Comparison of ENCODE assay signal across 32 mouse cellular contexts in genomic region chr16:34933173-34933572, GRCm38 (mm10).
DNase-seq lines count a peak whose midpoint lies in the region; ATAC-seq and TF ChIP-seq lines count a peak whose summit lies in the region.
"Had no signal": no experiment of that assay in that cellular context is flagged by ENCODE, and none has a peak within 500 bp of the region (broad histone marks: within the 10 kb centered on the region; RNA-seq: fewer than 3 reads in every experiment).

No protein-coding gene starts in this region.

- H3K4me1 ChIP-seq in intestine, postnatal 0 days (replicated peaks; ENCODE audit: control insufficient read depth, insufficient read depth, low read length), result peaks cover 45% of the 10 kb centered on the region
- peaks cover 26% of the 10 kb centered on the region for H3K4me1 ChIP-seq in liver, embryonic 15.5 days (replicated peaks)
- H3K4me1 ChIP-seq in heart, embryonic 12.5 days (replicated peaks), result peaks cover 65% of the 10 kb centered on the region
- no peaks in the 10 kb centered on the region for H3K4me1 ChIP-seq in hindbrain, embryonic 16.5 days (ENCODE audit: control insufficient read depth, insufficient read depth, low read depth, low read length)

- no peak for DNase-seq in gastrocnemius, adult 2 months
- DNase-seq in gastrocnemius, postnatal 10 days, result no peak
- no peak for DNase-seq in urinary bladder, adult 18-20 months (ENCODE audit: low spot score in 2 of 2)
- DNase-seq: adrenal gland, adult 2 months; adrenal gland, postnatal 36 days; cerebellum, adult 9-10 months; cerebellum, postnatal 36 days; embryo, embryonic 11 days; forebrain, postnatal 0 days; gastrocnemius, postnatal 14 days; kidney, adult 2 months; kidney, postnatal 36 days; left cerebral cortex, postnatal 4 days; lung, embryonic 14.5 days; lung, postnatal 36 days; retina, postnatal 1 day; right cerebral cortex, postnatal 14 days; thymus, postnatal 14 days had no signal

- intact Hi-C loops in gastrocnemius, adult 2 months (cut with DNase I), result no loop called here

- no peaks in the 10 kb centered on the region for H3K27me3 ChIP-seq in intestine, postnatal 0 days (replicated peaks; ENCODE audit: control insufficient read depth, insufficient read depth, low read length)
- no peaks in the 10 kb centered on the region; the same call in 1 of the 2 replicates for H3K27me3 ChIP-seq in liver, embryonic 15.5 days
- peaks cover 67% of the 10 kb centered on the region for H3K27me3 ChIP-seq in heart, embryonic 12.5 days (replicated peaks)
- no peaks in the 10 kb centered on the region for H3K27me3 ChIP-seq in hindbrain, embryonic 16.5 days (replicated peaks; ENCODE audit: control insufficient read depth, insufficient read depth, low read length)
- H3K27me3 ChIP-seq: embryonic facial prominence, embryonic 13.5 days; hindbrain, embryonic 12.5 days; megakaryocyte, embryonic 14.5 days; midbrain, embryonic 13.5 days had no signal

- peak overlapping the region; percentile 30; the same call in 1 of the 2 replicates for H3K4me2 ChIP-seq in intestine, postnatal 0 days (replicated peaks; ENCODE audit: low read depth)
- no peak overlapping the region for H3K4me2 ChIP-seq in liver, embryonic 15.5 days
- no peak overlapping the region for H3K4me2 ChIP-seq in heart, embryonic 12.5 days
- H3K4me2 ChIP-seq in hindbrain, embryonic 16.5 days (ENCODE audit: low read length), result no peak overlapping the region
- H3K4me2 ChIP-seq: embryonic facial prominence, embryonic 13.5 days; heart, embryonic 15.5 days; hindbrain, embryonic 12.5 days; lung, embryonic 14.5 days; midbrain, embryonic 13.5 days had no signal

- H3K9ac ChIP-seq in intestine, postnatal 0 days (ENCODE audit: low read depth, low read length), result no peak overlapping the region
- H3K9ac ChIP-seq in liver, embryonic 15.5 days, result no peak overlapping the region
- H3K9ac ChIP-seq in heart, embryonic 12.5 days, result no peak overlapping the region
- no peak overlapping the region for H3K9ac ChIP-seq in hindbrain, embryonic 16.5 days (ENCODE audit: low read depth, low read length)
- H3K9ac ChIP-seq: embryonic facial prominence, embryonic 13.5 days; forebrain, postnatal 0 days; heart, embryonic 15.5 days; hindbrain, embryonic 12.5 days; lung, embryonic 14.5 days; midbrain, embryonic 13.5 days had no signal

- 33% methylated on average over 4 of the region's 4 CpGs for WGBS in intestine, postnatal 0 days
- 19% methylated on average over 4 of the region's 4 CpGs for WGBS in liver, embryonic 15.5 days (ENCODE audit: insufficient replicate concordance)
- WGBS in heart, embryonic 12.5 days, result 18% methylated on average over 4 of the region's 4 CpGs
- WGBS in hindbrain, embryonic 16.5 days, result 89% methylated on average over 4 of the region's 4 CpGs

- H3K4me3 ChIP-seq in gastrocnemius, adult 2 months, result no peak overlapping the region
- no peak overlapping the region for H3K4me3 ChIP-seq in intestine, postnatal 0 days (ENCODE audit: low read depth, low read length)
- H3K4me3 ChIP-seq in liver, embryonic 15.5 days (replicated peaks), result no peak overlapping the region
- H3K4me3 ChIP-seq in heart, embryonic 12.5 days, result no peak overlapping the region
- H3K4me3 ChIP-seq in hindbrain, embryonic 16.5 days (ENCODE audit: low read length), result no peak overlapping the region
- H3K4me3 ChIP-seq: embryonic facial prominence, embryonic 13.5 days; forebrain, embryonic 10.5 days; heart, embryonic 15.5 days; hindbrain, embryonic 12.5 days; layer of hippocampus, adult 2 months; left cerebral cortex, adult 2 months; midbrain, embryonic 13.5 days had no signal

- peak; percentile 49 for ATAC-seq in intestine, postnatal 0 days
- ATAC-seq in liver, embryonic 15.5 days (ENCODE audit: insufficient read depth), result peak; percentile 47; the same call in 1 of the 2 replicates
- ATAC-seq in heart, embryonic 12.5 days (ENCODE audit: insufficient number of reproducible peaks, low FRiP score), result no peak
- ATAC-seq in hindbrain, embryonic 16.5 days, result no peak
- no peak for ATAC-seq in monocyte, adult 5-6 weeks (replicated peaks; ENCODE audit: insufficient number of reproducible peaks, low FRiP score, low TSS enrichment, poor library complexity, severe bottlenecking)
- ATAC-seq: activated CD4-positive, CD25-positive, alpha-beta regulatory T cell, adult 4 months; forebrain, postnatal 0 days; midbrain, embryonic 13.5 days had no signal

- TF ChIP-seq CTCF in gastrocnemius, adult 2 months (IDR thresholded peaks at IDR 0.05), result no peak
- peak; percentile 39; the same call in 1 of the 2 replicates for TF ChIP-seq CTCF in intestine, postnatal 0 days (IDR thresholded peaks at IDR 0.05; ENCODE audit: low read depth)

- H3K9me3 ChIP-seq in intestine, postnatal 0 days (ENCODE audit: control insufficient read depth), result no peaks in the 10 kb centered on the region
- no peaks in the 10 kb centered on the region for H3K9me3 ChIP-seq in liver, embryonic 15.5 days (replicated peaks)
- no peaks in the 10 kb centered on the region for H3K9me3 ChIP-seq in heart, embryonic 12.5 days (replicated peaks)
- H3K9me3 ChIP-seq in hindbrain, embryonic 16.5 days (ENCODE audit: control insufficient read depth, low read length), result no peaks in the 10 kb centered on the region
- H3K9me3 ChIP-seq: embryonic facial prominence, embryonic 13.5 days; forebrain, embryonic 10.5 days; heart, embryonic 15.5 days; hindbrain, embryonic 12.5 days; midbrain, embryonic 13.5 days had no signal

- peaks cover 8% of the 10 kb centered on the region; the same call in 1 of the 2 replicates for H3K36me3 ChIP-seq in intestine, postnatal 0 days (ENCODE audit: control insufficient read depth, insufficient read depth)
- H3K36me3 ChIP-seq in liver, embryonic 15.5 days (replicated peaks), result no peaks in the 10 kb centered on the region
- no peaks in the 10 kb centered on the region for H3K36me3 ChIP-seq in heart, embryonic 12.5 days
- no peaks in the 10 kb centered on the region for H3K36me3 ChIP-seq in hindbrain, embryonic 16.5 days (ENCODE audit: control insufficient read depth, insufficient read depth, low read length)
- H3K36me3 ChIP-seq: embryonic facial prominence, embryonic 13.5 days; forebrain, embryonic 10.5 days; heart, embryonic 15.5 days; hindbrain, embryonic 12.5 days; midbrain, embryonic 13.5 days had no signal

- H3K27ac ChIP-seq in gastrocnemius, adult 2 months, result 0 out of 2 replicates have a peak overlapping the region, but pooled peaks have one; percentile 8
- H3K27ac ChIP-seq in intestine, postnatal 0 days (ENCODE audit: low read depth, low read length), result peak overlapping the region; percentile 31; the same call in 1 of the 2 replicates
- H3K27ac ChIP-seq in liver, embryonic 15.5 days (replicated peaks), result no peak overlapping the region
- no peak overlapping the region for H3K27ac ChIP-seq in heart, embryonic 12.5 days (ENCODE audit: poor library complexity, severe bottlenecking)
- H3K27ac ChIP-seq in hindbrain, embryonic 16.5 days (ENCODE audit: low read depth, low read length), result no peak overlapping the region
- H3K27ac ChIP-seq: embryonic facial prominence, embryonic 13.5 days; heart, embryonic 15.5 days; hindbrain, embryonic 12.5 days; layer of hippocampus, adult 2 months; left cerebral cortex, adult 2 months; midbrain, embryonic 13.5 days had no signal

Comparison
In these comparisons a context has a peak if more than half of its experiments do, and no peak if none do; other contexts are left out.
1. H3K27ac ChIP-seq: peak in gastrocnemius, adult 2 months (single experiment) and intestine, postnatal 0 days (single experiment); none in liver, embryonic 15.5 days (single experiment), heart, embryonic 12.5 days (single experiment) and hindbrain, embryonic 16.5 days (single experiment).
2. ATAC-seq: peak in intestine, postnatal 0 days (single experiment) and liver, embryonic 15.5 days (single experiment); none in heart, embryonic 12.5 days (single experiment), hindbrain, embryonic 16.5 days (single experiment) and monocyte, adult 5-6 weeks (single experiment).